8 mouse cellular contexts compared by ENCODE assay signal in the genomic region with DNA sequence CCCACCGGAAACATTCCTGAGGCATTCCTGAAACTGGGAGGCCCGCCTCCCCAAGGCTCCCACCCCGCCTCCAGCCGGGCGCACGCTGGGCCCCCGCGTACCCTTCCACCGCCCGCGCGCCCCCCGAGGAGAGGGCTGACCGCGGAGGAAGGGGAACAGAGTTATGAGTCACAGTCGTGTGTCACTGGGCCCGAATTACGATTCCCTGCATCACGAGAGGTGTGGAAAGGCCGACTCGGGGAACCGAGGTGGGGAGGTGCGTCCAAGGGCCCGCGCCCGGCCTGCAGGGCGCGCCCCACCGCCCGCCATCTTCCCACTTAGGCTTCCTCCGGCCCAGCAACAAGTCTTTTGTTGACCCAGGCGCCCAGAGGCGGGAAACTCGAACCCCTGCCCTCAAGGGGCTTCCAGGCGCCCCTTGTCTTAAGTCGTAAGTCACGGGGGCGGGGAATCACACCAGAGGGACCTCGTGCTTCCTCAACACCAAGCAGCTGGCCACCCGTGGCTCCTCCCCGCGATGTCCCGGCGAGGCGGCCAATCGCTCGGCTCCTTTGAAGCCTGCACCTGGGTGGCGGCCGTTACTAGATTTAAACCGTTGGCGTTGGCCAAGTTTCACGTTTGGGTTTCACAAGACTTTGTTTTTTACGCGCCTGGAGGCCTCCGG. TPM values are rescaled to one million over a fixed set of nuclear protein-coding genes. Genes with fewer than 3 reads are reported as not detected.
A peak's percentile ranks its signal among the peaks of the same experiment; 100 is the strongest.
DNase-seq lines count a peak whose midpoint lies in the region; ATAC-seq lines count a peak whose summit lies in the region.

No protein-coding gene starts in this region.

- no peaks in the 10 kb centered on the region for H3K27me3 ChIP-seq in hindbrain, embryonic 10.5 days (ENCODE audit: insufficient read depth, poor library complexity, severe bottlenecking)
- no peaks in the 10 kb centered on the region for H3K27me3 ChIP-seq in limb, embryonic 13.5 days
- H3K27me3 ChIP-seq in midbrain, embryonic 13.5 days: peaks cover 12% of the 10 kb centered on the region
- no peaks in the 10 kb centered on the region for H3K27me3 ChIP-seq in stomach, embryonic 16.5 days (ENCODE audit: control insufficient read depth, insufficient read depth, low read length)

- peaks cover 74% of the 10 kb centered on the region for H3K4me1 ChIP-seq in hindbrain, embryonic 10.5 days (replicated peaks)
- H3K4me1 ChIP-seq in limb, embryonic 13.5 days: peaks cover 42% of the 10 kb centered on the region
- H3K4me1 ChIP-seq in midbrain, embryonic 13.5 days (replicated peaks): peaks cover 41% of the 10 kb centered on the region
- peaks cover 8% of the 10 kb centered on the region; the same call in 1 of the 2 replicates for H3K4me1 ChIP-seq in stomach, embryonic 16.5 days (ENCODE audit: control insufficient read depth, insufficient read depth, low read length)

- H3K4me2 ChIP-seq in limb, embryonic 13.5 days (replicated peaks): peak overlapping the region; percentile 81
- peak overlapping the region; percentile 90 for H3K4me2 ChIP-seq in midbrain, embryonic 13.5 days (replicated peaks)
- H3K4me2 ChIP-seq in stomach, embryonic 16.5 days (ENCODE audit: low read depth, low read length): peak overlapping the region; percentile 81

- WGBS in hindbrain, embryonic 10.5 days: under 1% methylated on average over 55 of the region's 55 CpGs
- under 1% methylated on average over 49 of the region's 55 CpGs for WGBS in limb, embryonic 13.5 days
- WGBS in midbrain, embryonic 13.5 days: under 1% methylated on average over 55 of the region's 55 CpGs
- under 1% methylated on average over 55 of the region's 55 CpGs for WGBS in stomach, embryonic 16.5 days

- peak overlapping the region; percentile 90 for H3K9ac ChIP-seq in limb, embryonic 13.5 days
- peak overlapping the region; percentile 41; the same call in 1 of the 2 replicates for H3K9ac ChIP-seq in midbrain, embryonic 13.5 days (replicated peaks)
- H3K9ac ChIP-seq in stomach, embryonic 16.5 days (ENCODE audit: low read length): peak overlapping the region; percentile 87

- ATAC-seq in limb, embryonic 13.5 days (ENCODE audit: low FRiP score, low read depth): peak; percentile 48
- ATAC-seq in midbrain, embryonic 13.5 days: peak; percentile 10; the same call in 1 of the 2 replicates
- peak; percentile 46 for ATAC-seq in stomach, embryonic 16.5 days (ENCODE audit: insufficient read depth, low FRiP score)

- H3K4me3 ChIP-seq in hindbrain, embryonic 10.5 days: peak overlapping the region; percentile 97
- H3K4me3 ChIP-seq in limb, embryonic 13.5 days: peak overlapping the region; percentile 85
- H3K4me3 ChIP-seq in midbrain, embryonic 13.5 days (replicated peaks): peak overlapping the region; percentile 85
- H3K4me3 ChIP-seq in stomach, embryonic 16.5 days (replicated peaks; ENCODE audit: low read length): peak overlapping the region; percentile 68

- H3K9me3 ChIP-seq in hindbrain, embryonic 10.5 days: no peaks in the 10 kb centered on the region
- no peaks in the 10 kb centered on the region for H3K9me3 ChIP-seq in limb, embryonic 13.5 days
- H3K9me3 ChIP-seq in midbrain, embryonic 13.5 days: no peaks in the 10 kb centered on the region
- no peaks in the 10 kb centered on the region for H3K9me3 ChIP-seq in stomach, embryonic 16.5 days (replicated peaks; ENCODE audit: control insufficient read depth, low read length)

- H3K27ac ChIP-seq in hindbrain, embryonic 10.5 days: peak overlapping the region; percentile 99
- peak overlapping the region; percentile 98 for H3K27ac ChIP-seq in limb, embryonic 13.5 days
- peak overlapping the region; percentile 96 for H3K27ac ChIP-seq in midbrain, embryonic 13.5 days
- peak overlapping the region; percentile 94 for H3K27ac ChIP-seq in stomach, embryonic 16.5 days (ENCODE audit: low read length)

- DNase-seq in CD4-positive, CD25-positive, alpha-beta regulatory T cell, adult 2 months (ENCODE audit: low read depth, low spot score): peak; percentile 84
- DNase-seq in adrenal gland, adult 2 months: peak; percentile 76
- peak; percentile 72 for DNase-seq in fat pad, adult 2 months (ENCODE audit: extremely low read depth, low read depth, low spot score)
- peak; percentile 88 for DNase-seq in hindbrain, embryonic 10.5 days (ENCODE audit: low spot score)
- DNase-seq in ovary, postnatal 10 days (ENCODE audit: low spot score): no peak

- peaks cover 12% of the 10 kb centered on the region for H3K36me3 ChIP-seq in hindbrain, embryonic 10.5 days
- H3K36me3 ChIP-seq in limb, embryonic 13.5 days: peaks cover 5% of the 10 kb centered on the region; the same call in 1 of the 2 replicates
- H3K36me3 ChIP-seq in midbrain, embryonic 13.5 days: no peaks in the 10 kb centered on the region
- H3K36me3 ChIP-seq in stomach, embryonic 16.5 days (ENCODE audit: control insufficient read depth, insufficient read depth, low read length): no peaks in the 10 kb centered on the region

RNA-seq across cellular contexts. Expression of a gene that starts 0.7 kb away (rescaled TPM):
- 10 to 100 TPM; 12.2 to 26.8 TPM for total RNA-seq in adrenal gland, adult 2 months (2021)
- polyA plus RNA-seq in adrenal gland, adult 2 months (2012; rRNA removed): 38.9 and 44.2 TPM in 2 replicates
- 541 and 748 TPM in 2 replicates for polyA plus RNA-seq in hindbrain, embryonic 10.5 days (2016; fragmentation: Nextera tagmentation; extraction: Ambion mirVana)
- 234 and 241 TPM in 2 replicates for polyA plus RNA-seq in limb, embryonic 13.5 days (2015; fragmentation: Nextera tagmentation; extraction: Ambion mirVana)
- 120 and 124 TPM in 2 replicates for polyA plus RNA-seq in midbrain, embryonic 13.5 days (2015; fragmentation: Nextera tagmentation; extraction: Ambion mirVana)
- 163 and 171 TPM in 2 replicates for polyA plus RNA-seq in stomach, embryonic 16.5 days (2015; fragmentation: Nextera tagmentation; extraction: Ambion mirVana)

RNA-seq across cellular contexts. Expression of a gene that starts 9.9 kb away (rescaled TPM):
- 10 to 100 TPM; 28.0 to 35.9 TPM for total RNA-seq in adrenal gland, adult 2 months (2021)
- polyA plus RNA-seq in adrenal gland, adult 2 months (2012; rRNA removed): 64.8 and 65.5 TPM in 2 replicates
- polyA plus RNA-seq in hindbrain, embryonic 10.5 days (2016; fragmentation: Nextera tagmentation; extraction: Ambion mirVana): 19.1 and 23.9 TPM in 2 replicates
- polyA plus RNA-seq in limb, embryonic 13.5 days (2015; fragmentation: Nextera tagmentation; extraction: Ambion mirVana): 20.2 and 21.0 TPM in 2 replicates
- 33.4 and 36.8 TPM in 2 replicates for polyA plus RNA-seq in midbrain, embryonic 13.5 days (2015; fragmentation: Nextera tagmentation; extraction: Ambion mirVana)
- 24.3 and 29.0 TPM in 2 replicates for polyA plus RNA-seq in stomach, embryonic 16.5 days (2015; fragmentation: Nextera tagmentation; extraction: Ambion mirVana)

RNA-seq across cellular contexts. Expression of a gene that starts 34.4 kb away (rescaled TPM):
- total RNA-seq in adrenal gland, adult 2 months (2021): 1 to 10 TPM; 5.5 to 9.0 TPM
- 0.08 and 0.31 TPM in 2 replicates for polyA plus RNA-seq in adrenal gland, adult 2 months (2012; rRNA removed)
- 2.2 and 4.2 TPM in 2 replicates for polyA plus RNA-seq in hindbrain, embryonic 10.5 days (2016; fragmentation: Nextera tagmentation; extraction: Ambion mirVana)
- 0.31 and 0.34 TPM in 2 replicates for polyA plus RNA-seq in limb, embryonic 13.5 days (2015; fragmentation: Nextera tagmentation; extraction: Ambion mirVana)
- polyA plus RNA-seq in midbrain, embryonic 13.5 days (2015; fragmentation: Nextera tagmentation; extraction: Ambion mirVana): 5.8 and 6.1 TPM in 2 replicates
- polyA plus RNA-seq in stomach, embryonic 16.5 days (2015; fragmentation: Nextera tagmentation; extraction: Ambion mirVana): 0.19 and 0.50 TPM in 2 replicates
